Mouse (Mus musculus) heart, adult 9 months (tissue): ENCODE measurements around the gene Atp12a.

Experiments
- DNase-seq, 2 experiments: peaks; one replicate each; pipeline ENCODE4 v3.0.0; 2022; ENCODE audit warnings: low spot score in 2 of 2

Gene Atp12a

GRCm38 (mm10) chr14:56379336-56379735, 14.5 kb downstream of the Atp12a start:
- DNase-seq = no peak

- no peak for DNase-seq
Observed at GRCm38 (mm10) chr14:56382366-56382765, 17.5 kb downstream of the Atp12a start.

GRCm38 (mm10) chr14:56390247-56390646, 25.4 kb downstream of the Atp12a start:
- no peak for DNase-seq

GRCm38 (mm10) chr14:56393704-56394312, 28.9 kb downstream of the Atp12a start:
- DNase-seq = no peak

- no peak for DNase-seq
Observed at GRCm38 (mm10) chr14:56398001-56398400, 33.1 kb downstream of the Atp12a start.

- no peak for DNase-seq
Observed at GRCm38 (mm10) chr14:56402311-56403071, 37.6 kb downstream of the Atp12a start, which contains the start of gene Rnf17. Gene Rnf17 (plus strand): TSS chr14:56402581.

GRCm38 (mm10) chr14:56403072-56403375, 38.2 kb downstream of the Atp12a start:
- DNase-seq = no peak
